In the genomic region with DNA sequence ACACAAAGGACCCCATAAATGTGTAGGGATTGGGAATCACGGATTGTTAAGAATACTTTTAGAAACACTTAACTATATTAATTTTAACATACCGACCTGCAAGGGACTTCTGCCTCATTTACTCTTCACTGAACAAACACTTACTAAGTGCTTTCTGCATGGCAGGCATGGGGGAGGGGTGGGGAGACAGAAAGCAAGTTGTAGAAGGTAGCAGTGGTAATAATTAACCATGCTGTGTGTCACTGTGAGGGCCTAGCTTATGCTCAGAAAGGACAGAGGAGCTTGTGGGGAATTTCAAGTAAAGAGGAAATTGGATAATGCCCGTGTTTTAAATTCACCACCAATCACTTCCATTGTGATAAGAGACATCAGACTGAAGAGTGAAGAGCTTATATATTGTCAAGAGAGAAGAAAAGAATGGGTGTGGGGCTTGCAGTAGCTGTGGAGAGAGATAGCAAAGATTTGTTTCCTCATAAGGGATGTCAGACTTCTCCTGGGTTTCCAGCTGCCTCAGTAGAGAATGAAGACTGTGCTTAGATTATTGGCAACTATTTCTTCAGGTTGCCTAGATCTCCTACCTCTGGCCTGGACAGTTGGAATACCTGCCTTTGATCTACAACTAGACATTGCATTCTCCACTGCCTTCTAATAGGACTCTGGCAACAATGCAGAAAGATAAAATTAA, we compare ENCODE assay signal across 14 mouse cellular contexts.
A peak's percentile ranks its signal among the peaks of the same experiment; 100 is the strongest.
DNase-seq lines count a peak whose midpoint lies in the region; ATAC-seq lines count a peak whose summit lies in the region.
"Had no signal": no experiment of that assay in that cellular context is flagged by ENCODE, and none has a peak within 500 bp of the region (broad histone marks: within the 10 kb centered on the region; RNA-seq: fewer than 3 reads in every experiment).

No protein-coding gene starts in this region.

- H3K4me3 ChIP-seq in liver, embryonic 12.5 days, result no peak overlapping the region
- no peak overlapping the region for H3K4me3 ChIP-seq in stomach, embryonic 16.5 days (replicated peaks; ENCODE audit: low read length)
- H3K4me3 ChIP-seq: embryonic facial prominence, embryonic 10.5 days; hindbrain, embryonic 10.5 days; limb, embryonic 13.5 days; megakaryocyte, embryonic 14.5 days had no signal

- H3K27me3 ChIP-seq in liver, embryonic 12.5 days (replicated peaks), result no peaks in the 10 kb centered on the region
- H3K27me3 ChIP-seq in stomach, embryonic 16.5 days (ENCODE audit: control insufficient read depth, insufficient read depth, low read length), result no peaks in the 10 kb centered on the region
- H3K27me3 ChIP-seq: limb, embryonic 13.5 days; megakaryocyte, embryonic 14.5 days had no signal

- no peak for ATAC-seq in liver, embryonic 12.5 days
- peak; percentile 86; the same call in 1 of the 2 replicates for ATAC-seq in stomach, embryonic 16.5 days (ENCODE audit: insufficient read depth, low FRiP score)
- ATAC-seq in erythroblast, adult 5-6 weeks (replicated peaks; ENCODE audit: low FRiP score, poor library complexity, severe bottlenecking), result no peak

- H3K9ac ChIP-seq in liver, embryonic 12.5 days, result no peak overlapping the region
- H3K9ac ChIP-seq in stomach, embryonic 16.5 days (ENCODE audit: low read length), result no peak overlapping the region
- H3K9ac ChIP-seq: limb, embryonic 13.5 days had no signal

- H3K4me1 ChIP-seq in liver, embryonic 12.5 days, result no peaks in the 10 kb centered on the region
- no peaks in the 10 kb centered on the region for H3K4me1 ChIP-seq in stomach, embryonic 16.5 days (ENCODE audit: control insufficient read depth, insufficient read depth, low read length)
- H3K4me1 ChIP-seq: embryonic facial prominence, embryonic 10.5 days; hindbrain, embryonic 10.5 days; limb, embryonic 13.5 days; megakaryocyte, embryonic 14.5 days had no signal

- peaks cover 4% of the 10 kb centered on the region; the same call in 1 of the 2 replicates for H3K9me3 ChIP-seq in liver, embryonic 12.5 days (replicated peaks)
- H3K9me3 ChIP-seq in stomach, embryonic 16.5 days (replicated peaks; ENCODE audit: control insufficient read depth, low read length), result no peaks in the 10 kb centered on the region
- H3K9me3 ChIP-seq: embryonic facial prominence, embryonic 10.5 days; hindbrain, embryonic 10.5 days; limb, embryonic 13.5 days had no signal

- no peak overlapping the region for H3K27ac ChIP-seq in liver, embryonic 12.5 days
- H3K27ac ChIP-seq in stomach, embryonic 16.5 days (ENCODE audit: low read length), result no peak overlapping the region
- H3K27ac ChIP-seq: embryonic facial prominence, embryonic 10.5 days; hindbrain, embryonic 10.5 days; limb, embryonic 13.5 days had no signal

- H3K4me2 ChIP-seq in liver, embryonic 12.5 days, result no peak overlapping the region
- H3K4me2 ChIP-seq in stomach, embryonic 16.5 days (ENCODE audit: low read depth, low read length), result no peak overlapping the region
- H3K4me2 ChIP-seq: limb, embryonic 13.5 days had no signal

- 38% methylated on average over 3 of the region's 3 CpGs for WGBS in liver, embryonic 12.5 days (ENCODE audit: insufficient replicate concordance)
- WGBS in large intestine, adult 2 months, result 25% methylated on average over 3 of the region's 3 CpGs
- 43% methylated on average over 3 of the region's 3 CpGs for WGBS in stomach, embryonic 16.5 days

- DNase-seq in liver, result peak; percentile 46
- peak; percentile 78 for DNase-seq in kidney, adult 9 months
- peak; percentile 24 for DNase-seq in large intestine, adult 2 months (ENCODE audit: low read depth, low spot score)
- DNase-seq in heart, adult 18-20 months, result no peak
- no peak for DNase-seq in adrenal gland, adult (ENCODE audit: inconsistent age in 2 of 2, low spot score in 1 of 2)
- DNase-seq: adrenal gland, postnatal 10 days; gastrocnemius, postnatal 36 days had no signal

- H3K36me3 ChIP-seq in liver, embryonic 12.5 days, result no peaks in the 10 kb centered on the region
- H3K36me3 ChIP-seq in stomach, embryonic 16.5 days (ENCODE audit: control insufficient read depth, insufficient read depth, low read length), result no peaks in the 10 kb centered on the region
- H3K36me3 ChIP-seq: embryonic facial prominence, embryonic 10.5 days; hindbrain, embryonic 10.5 days; limb, embryonic 13.5 days had no signal

Comparison
In these comparisons a context has a peak if more than half of its experiments do, and no peak if none do; other contexts are left out.
1. DNase-seq: peak in liver (single experiment), kidney, adult 9 months (single experiment) and large intestine, adult 2 months (single experiment); none in heart, adult 18-20 months (0 of 2) and adrenal gland, adult (0 of 2).